Mouse (Mus musculus) forebrain, embryonic 14.5 days (tissue): ENCODE data around the gene Klf7. TPM values are rescaled to one million over a fixed set of nuclear protein-coding genes. Genes with fewer than 3 reads are reported as not detected.

Source experiments
- ATAC-seq: fragments of 200-750 bp; cut with Nextera tagmentation; 2 replicates; pipeline ENCODE4 v1.8.0; 2017; ENCODE audit warnings: mild to moderate bottlenecking, moderate library complexity
- DNase-seq: peaks from one replicate; pipeline ENCODE4 v3.0.0-alpha.2; 2015; ENCODE audit warnings: low spot score
- H3K27ac ChIP-seq: fragments of 300-500 bp; sonication (generic); 2 replicates; pipeline ENCODE4 v1.5.1; 2014; ENCODE audit warnings: low read depth, mild to moderate bottlenecking, control low read depth, low read length, moderate library complexity
- H3K27me3 ChIP-seq: fragments of 300-500 bp; sonication (generic); replicated peaks from 2 replicates; pipeline ENCODE4 v1.6.1; 2014; ENCODE audit warnings: low read length, control low read depth, mixed read lengths; ENCODE audit not compliant: control insufficient read depth, insufficient read depth
- H3K36me3 ChIP-seq: fragments of 300-500 bp; sonication (generic); 2 replicates; pipeline ENCODE4 v1.6.1; 2014; ENCODE audit warnings: low read length, control low read depth; ENCODE audit not compliant: control insufficient read depth, insufficient read depth
- H3K4me1 ChIP-seq: fragments of 300-500 bp; sonication (generic); 2 replicates; pipeline ENCODE4 v1.6.1; 2014; ENCODE audit warnings: antibody characterized with exemption, low read length, control low read depth; ENCODE audit not compliant: control insufficient read depth, insufficient read depth
- H3K4me2 ChIP-seq: fragments of 300-500 bp; sonication (generic); 2 replicates; pipeline ENCODE4 v1.6.1; 2014; ENCODE audit warnings: mild to moderate bottlenecking, control low read depth, low read length
- H3K4me3 ChIP-seq: fragments of 300-500 bp; sonication (generic); 2 replicates; pipeline ENCODE4 v1.5.1; 2014; ENCODE audit warnings: low read depth, low read length, control low read depth
- H3K9ac ChIP-seq: fragments of 300-500 bp; sonication (generic); 2 replicates; pipeline ENCODE4 v1.6.1; 2014; ENCODE audit warnings: mild to moderate bottlenecking, low read length, control low read depth, moderate library complexity
- H3K9me3 ChIP-seq: fragments of 300-500 bp; sonication (generic); replicated peaks from 2 replicates; pipeline ENCODE4 v1.6.1; 2016; ENCODE audit warnings: low read length, control low read depth, mixed read lengths; ENCODE audit not compliant: control insufficient read depth
- WGBS: fragments of 180-500 bp; shearing (Covaris S2); extraction: QIAGEN DNeasy Blood & Tissue Kit; methylation state at CpG from one replicate; pipeline ENCODE4 v1.1.7; 2014; 5-methylcytosine and 5-hydroxymethylcytosine counted together
- polyA plus RNA-seq: library from polyadenylated mRNA; unstranded; fragments of >200 nt; fragmentation: Nextera tagmentation; extraction: Ambion mirVana; gene quantifications from 2 replicates; pipeline ENCODE4 v1.2.1, GENCODE M21; 2014

The Klf7 gene
- polyA plus RNA-seq, 1 experiment from 2014 or later = 63.1 TPM

DNA sequence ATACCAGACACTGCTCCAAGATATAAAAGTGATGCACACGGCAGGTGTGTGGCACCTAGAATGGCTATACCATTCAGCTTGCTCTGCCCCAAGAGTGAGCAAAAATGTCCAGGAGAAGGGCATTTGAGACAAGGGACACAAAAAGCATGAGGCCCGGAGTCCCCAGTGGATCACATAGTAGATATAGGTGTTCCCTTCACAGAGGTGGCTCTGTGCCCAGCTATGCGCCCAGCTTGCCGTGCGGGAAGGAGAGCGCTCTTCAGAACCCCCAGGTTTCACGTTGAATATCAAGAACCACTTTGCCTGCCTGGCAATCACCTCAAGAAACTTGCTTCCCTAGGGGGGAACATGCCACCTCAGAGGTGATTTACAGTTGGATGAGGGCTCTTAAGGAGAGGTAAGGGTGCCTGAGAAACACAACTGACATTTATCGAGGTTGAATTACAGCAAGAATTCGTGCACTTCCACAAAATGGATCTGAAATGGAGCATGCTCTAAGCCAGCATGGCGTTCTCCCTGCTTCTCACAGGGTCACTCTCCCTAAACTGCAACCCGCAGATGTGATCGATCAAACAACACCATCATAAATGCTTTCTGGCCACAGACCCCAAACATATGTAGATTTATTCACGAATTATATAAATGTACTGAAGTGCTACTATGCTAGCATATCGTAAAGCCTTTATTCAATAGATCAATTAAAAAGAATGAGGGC, 75.8 kb downstream of the Klf7 start:
- ATAC-seq (no peak), DNase-seq (no peak)
- 0 out of 2 replicates have a peak, but pooled peaks cover 7% of the 10 kb centered on the region for H3K36me3 ChIP-seq
- H3K9me3 ChIP-seq = no peaks in the 10 kb centered on the region
- no peaks in the 10 kb centered on the region for H3K27me3 ChIP-seq
- H3K4me2 ChIP-seq = no peak overlapping the region
- H3K4me3 ChIP-seq = no peak overlapping the region
- no peak overlapping the region for H3K9ac ChIP-seq
- WGBS = 88% methylated on average over 14 of the region's 14 CpGs
- H3K4me1 ChIP-seq = 0 out of 2 replicates have a peak, but pooled peaks cover 5% of the 10 kb centered on the region
- no peak overlapping the region for H3K27ac ChIP-seq

DNA sequence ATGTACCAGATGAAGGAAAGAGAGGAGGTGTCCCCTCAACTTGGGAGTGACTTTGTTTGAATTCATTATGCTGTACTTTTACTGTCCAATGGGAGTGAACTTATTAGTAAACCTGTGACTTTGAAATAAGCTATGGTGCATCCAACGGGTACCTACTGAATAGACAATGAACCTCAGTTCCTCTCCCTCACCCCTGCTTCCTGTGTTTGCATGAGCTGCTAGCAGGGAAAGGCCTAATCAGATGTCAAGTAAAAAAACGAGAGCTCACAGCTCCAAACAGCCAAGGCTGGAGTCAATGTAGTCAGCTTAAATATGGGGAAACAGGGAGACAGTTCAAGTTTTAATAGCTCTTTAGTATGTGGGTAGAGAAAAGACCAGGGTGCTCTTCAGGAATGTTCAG, 77.5 kb downstream of the Klf7 start:
- WGBS = 47% methylated on average over 2 of the region's 2 CpGs
- H3K9ac ChIP-seq = no peak overlapping the region

DNA sequence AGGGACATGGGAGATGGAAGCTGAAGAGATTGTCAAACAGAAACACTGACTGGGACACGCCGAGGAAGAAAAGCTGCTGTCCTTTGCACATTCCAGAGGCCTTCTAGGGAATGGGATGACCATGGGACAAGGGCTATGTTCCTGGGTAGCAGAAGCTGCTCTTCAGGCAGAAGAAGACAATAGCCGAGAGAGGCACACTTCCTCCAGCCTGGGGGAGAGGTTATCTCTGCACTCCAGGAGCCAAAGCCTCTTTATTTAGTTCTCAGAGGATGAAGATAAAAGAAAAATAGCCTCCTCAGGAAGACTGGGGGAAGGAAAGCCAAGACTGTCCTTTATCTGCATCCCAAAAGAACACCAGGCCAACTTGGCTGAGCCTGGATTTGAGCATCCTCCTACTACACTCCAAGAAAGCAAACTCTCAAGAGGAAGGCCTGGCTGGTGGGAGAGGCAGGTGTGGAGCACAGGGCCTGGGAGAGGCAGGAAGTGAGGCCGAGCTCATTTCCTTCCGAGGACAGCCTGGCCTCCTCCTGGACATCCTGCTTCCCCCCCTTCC, 81.2 kb downstream of the Klf7 start:
- Histone ChIP-seq H3K9ac (no peak overlapping the region), H3K9me3 (no peaks in the 10 kb centered on the region), H3K27ac (no peak overlapping the region), H3K27me3 (no peaks in the 10 kb centered on the region), H3K4me2 (no peak overlapping the region), H3K4me1 (peaks cover 5% of the 10 kb centered on the region; the same call in 1 of the 2 replicates), H3K4me3 (no peak overlapping the region), H3K36me3 (peaks cover 24% of the 10 kb centered on the region)
- WGBS = 71% methylated on average over 5 of the region's 5 CpGs
- DNase-seq (no peak), ATAC-seq (no peak)

More for the DNA sequence above, 77.5 kb downstream of the Klf7 start:
- Histone ChIP-seq H3K27ac (no peak overlapping the region), H3K36me3 (peaks cover 18% of the 10 kb centered on the region), H3K27me3 (no peaks in the 10 kb centered on the region), H3K4me1 (0 out of 2 replicates have a peak, but pooled peaks cover 5% of the 10 kb centered on the region), H3K9me3 (no peaks in the 10 kb centered on the region), H3K4me3 (no peak overlapping the region), H3K4me2 (no peak overlapping the region)
- ATAC-seq (no peak), DNase-seq (no peak)

DNA sequence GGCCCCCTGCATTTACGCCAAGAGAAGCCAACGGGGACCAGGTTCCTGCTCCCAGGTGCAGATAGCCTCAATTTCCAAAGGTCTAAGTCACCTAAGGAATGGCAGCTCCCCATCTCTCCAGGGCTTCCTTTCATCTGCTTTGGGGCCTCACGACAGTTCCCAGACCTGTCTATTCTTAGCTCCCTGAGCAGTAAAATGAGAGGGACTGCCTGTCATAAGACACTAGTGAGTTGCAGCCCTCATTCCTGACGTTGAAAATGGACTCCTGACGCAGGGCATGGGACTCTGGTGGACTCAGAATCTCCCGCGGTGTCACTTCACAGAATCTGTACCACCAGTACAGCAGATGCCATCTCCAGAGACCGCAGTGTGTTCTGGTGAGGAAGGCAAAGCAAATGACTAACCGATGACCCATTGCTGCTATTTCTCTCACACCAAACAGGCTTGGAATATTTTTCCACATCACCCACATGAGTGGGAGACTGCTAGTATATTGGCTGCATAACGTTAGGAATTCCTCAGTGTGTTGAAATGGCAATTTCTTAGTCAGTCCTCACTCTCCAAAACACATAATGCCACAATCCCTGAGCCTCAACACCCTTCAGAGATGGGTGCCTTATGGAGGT, 81.9 kb downstream of the Klf7 start:
- H3K27me3 ChIP-seq = no peaks in the 10 kb centered on the region
- 89% methylated on average over 10 of the region's 10 CpGs for WGBS
- H3K4me1 ChIP-seq = peaks cover 5% of the 10 kb centered on the region; the same call in 1 of the 2 replicates
- H3K4me2 ChIP-seq = no peak overlapping the region
- no peak overlapping the region for H3K9ac ChIP-seq
- ATAC-seq (no peak), DNase-seq (no peak)
- H3K27ac ChIP-seq = no peak overlapping the region
- no peak overlapping the region for H3K4me3 ChIP-seq
- H3K36me3 ChIP-seq = peaks cover 26% of the 10 kb centered on the region
- H3K9me3 ChIP-seq = no peaks in the 10 kb centered on the region

DNA sequence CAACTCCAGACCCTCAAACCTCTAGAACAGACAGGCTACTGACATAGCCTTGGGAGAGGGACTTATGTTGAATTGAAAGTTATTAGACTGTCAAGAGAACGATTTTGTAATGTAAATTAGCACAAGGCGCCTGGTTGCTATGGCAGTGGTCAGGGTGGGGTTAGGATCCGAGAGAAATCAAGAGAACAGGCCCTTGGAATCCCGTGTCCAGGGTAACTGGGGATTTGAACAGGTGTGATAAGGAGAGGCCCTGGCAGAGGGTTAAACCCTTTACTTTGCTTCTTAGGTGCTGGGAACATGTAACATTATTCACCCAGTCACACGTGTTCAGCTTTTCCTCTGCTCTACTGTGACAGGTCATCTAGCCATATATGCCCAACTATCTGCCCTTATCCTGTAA, 83.7 kb downstream of the Klf7 start:
- Histone ChIP-seq H3K4me1 (no peaks in the 10 kb centered on the region; the same call in 1 of the 2 replicates), H3K27me3 (no peaks in the 10 kb centered on the region), H3K4me3 (no peak overlapping the region), H3K9me3 (no peaks in the 10 kb centered on the region), H3K27ac (no peak overlapping the region), H3K4me2 (no peak overlapping the region), H3K9ac (no peak overlapping the region), H3K36me3 (peaks cover 42% of the 10 kb centered on the region)
- DNase-seq = no peak
- WGBS = 46% methylated on average over 5 of the region's 5 CpGs
- ATAC-seq = no peak

DNA sequence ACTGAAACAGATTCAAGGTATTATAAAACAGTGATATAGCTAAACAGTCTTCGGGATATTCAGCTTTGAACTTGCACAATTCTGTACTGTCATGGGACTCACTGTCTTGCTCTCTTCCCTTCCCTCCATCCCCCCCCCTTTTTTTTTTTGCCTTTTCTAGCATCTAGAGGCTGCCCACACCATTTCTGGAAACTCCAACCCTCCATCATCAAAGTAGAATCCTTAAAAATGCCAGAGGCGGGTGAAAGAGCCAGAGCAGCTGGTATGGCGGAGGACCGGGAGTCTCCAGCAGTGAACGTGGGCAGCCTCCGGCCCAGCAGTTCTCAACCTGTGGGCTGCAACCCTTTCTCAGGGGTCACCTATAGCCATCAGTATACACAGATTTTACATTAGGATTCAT, 84.3 kb downstream of the Klf7 start:
- Histone ChIP-seq H3K27me3 (no peaks in the 10 kb centered on the region), H3K4me3 (no peak overlapping the region), H3K27ac (no peak overlapping the region), H3K4me2 (no peak overlapping the region), H3K4me1 (no peaks in the 10 kb centered on the region; the same call in 1 of the 2 replicates), H3K9me3 (no peaks in the 10 kb centered on the region), H3K9ac (no peak overlapping the region), H3K36me3 (peaks cover 45% of the 10 kb centered on the region)
- ATAC-seq (no peak), DNase-seq (no peak)
- 85% methylated on average over 6 of the region's 6 CpGs for WGBS

DNA sequence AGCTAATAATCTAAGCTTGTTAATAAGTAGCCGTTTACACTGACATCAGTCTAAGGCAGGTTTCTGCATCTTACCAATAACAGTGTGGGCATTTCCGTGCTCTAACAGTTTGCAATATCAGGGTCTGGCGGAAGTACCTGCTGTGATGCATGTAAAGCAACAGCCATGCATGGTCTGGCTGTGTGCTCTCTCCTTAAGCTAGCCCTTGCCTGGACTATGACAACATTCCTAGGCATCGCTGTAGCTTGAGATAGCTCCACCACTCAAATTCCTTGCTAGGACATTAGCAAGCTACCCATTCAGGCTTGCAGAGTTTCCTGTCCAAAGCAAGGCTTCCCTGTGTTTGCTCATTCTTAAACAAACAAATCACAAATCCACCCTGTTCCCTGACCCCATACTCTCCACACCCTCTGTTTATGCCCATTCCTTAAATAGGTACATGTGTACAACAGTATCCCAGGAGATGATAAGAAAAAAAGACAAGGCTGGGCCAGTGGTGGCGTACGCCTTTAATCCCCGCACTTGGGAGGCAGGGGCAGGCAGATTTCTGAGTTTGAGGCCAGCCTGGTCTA, 85.1 kb downstream of the Klf7 start:
- Histone ChIP-seq H3K9ac (no peak overlapping the region), H3K27me3 (no peaks in the 10 kb centered on the region), H3K4me1 (no peaks in the 10 kb centered on the region; the same call in 1 of the 2 replicates), H3K4me2 (no peak overlapping the region), H3K36me3 (peaks cover 43% of the 10 kb centered on the region), H3K27ac (no peak overlapping the region), H3K9me3 (no peaks in the 10 kb centered on the region), H3K4me3 (no peak overlapping the region)
- DNase-seq (no peak), ATAC-seq (no peak)
- WGBS = 86% methylated on average over 7 of the region's 7 CpGs

DNA sequence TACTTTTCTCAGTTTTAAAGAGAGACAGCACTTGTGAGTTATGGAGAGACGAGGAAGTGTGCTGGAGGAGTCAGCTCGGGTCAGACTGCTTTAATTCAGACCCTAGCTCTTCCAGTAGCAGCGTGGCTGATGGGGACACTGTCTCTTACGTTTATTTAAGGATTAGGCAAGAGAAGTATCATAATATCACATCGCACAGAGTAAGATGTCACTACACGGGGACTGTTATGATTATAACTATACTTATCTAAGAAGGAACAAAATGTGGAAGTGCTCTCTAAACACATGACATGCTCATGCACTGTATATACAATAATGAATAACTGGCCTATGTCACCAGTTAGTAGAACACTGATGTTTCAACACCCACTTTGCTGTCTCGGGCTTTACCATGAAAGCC, 86.3 kb downstream of the Klf7 start:
- ATAC-seq = no peak
- Histone ChIP-seq H3K9ac (no peak overlapping the region), H3K27ac (no peak overlapping the region), H3K4me2 (no peak overlapping the region), H3K27me3 (no peaks in the 10 kb centered on the region), H3K9me3 (no peaks in the 10 kb centered on the region), H3K4me3 (no peak overlapping the region), H3K36me3 (peaks cover 36% of the 10 kb centered on the region), H3K4me1 (no peaks in the 10 kb centered on the region; the same call in 1 of the 2 replicates)
- WGBS = 83% methylated on average over 7 of the region's 7 CpGs
- no peak for DNase-seq
